Mouse (Mus musculus) lung, postnatal 0 days (tissue): Measurements from ENCODE around the gene Grin2a.

ENCODE experiments used
- CTCF ChIP-seq: IDR thresholded peaks from 2 replicates; pipeline ENCODE4 v1.5.1; 2016; ENCODE audit warnings: antibody characterized with exemption, mild to moderate bottlenecking
- EP300 ChIP-seq: IDR thresholded peaks from 2 replicates; pipeline ENCODE4 v1.6.1; 2016; ENCODE audit warnings: antibody characterized with exemption, mild to moderate bottlenecking, control low read depth

DNA sequence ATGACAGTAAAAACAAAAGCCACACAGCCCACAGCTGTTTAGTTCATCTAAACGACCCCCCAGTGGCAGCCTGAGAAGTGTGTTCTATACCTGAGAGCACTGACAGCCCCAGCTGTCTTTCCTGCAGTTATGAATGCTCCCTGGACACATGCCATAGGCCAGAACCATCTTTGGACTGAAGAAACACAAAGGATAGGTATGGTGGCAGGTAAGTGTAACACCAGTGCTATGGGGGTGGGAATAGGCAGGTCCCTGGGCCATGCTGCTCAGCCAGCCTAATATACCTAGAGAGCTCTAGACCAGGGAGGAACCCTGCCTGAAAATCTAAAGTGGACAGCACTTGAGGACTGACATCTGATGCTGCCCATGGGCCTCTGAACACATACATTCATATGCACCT lies 93.9 kb downstream of the Grin2a start:
- TF ChIP-seq CTCF (no peak), EP300 (no peak)
